Mouse (Mus musculus): ENCODE results near the gene Slc5a10.

The Slc5a10 gene

GRCm38 (mm10) chr11:61720636-61721035, at the start of gene Slc5a10:
Slc5a10 (minus strand) TSS chr11:61720826.
- no peak for DNase-seq (ENCODE audit: extremely low spot score, low spot score)

- peak; percentile 99 for DNase-seq (ENCODE audit: extremely low spot score, low spot score)
Observed at GRCm38 (mm10) chr11:61761584-61762407, 41.2 kb upstream of the Slc5a10 start, which contains the start of gene Prpsap2. Prpsap2 (minus strand) TSS chr11:61762088.

- DNase-seq (ENCODE audit: extremely low spot score, low spot score): no peak
Observed at GRCm38 (mm10) chr11:61760518-61760917, 39.9 kb upstream of the Slc5a10 start.

GRCm38 (mm10) chr11:61757151-61757550, 36.5 kb upstream of the Slc5a10 start:
- no peak for DNase-seq (ENCODE audit: extremely low spot score, low spot score)

GRCm38 (mm10) chr11:61751612-61752011, 31.0 kb upstream of the Slc5a10 start:
- no peak for DNase-seq (ENCODE audit: extremely low spot score, low spot score)

GRCm38 (mm10) chr11:61747161-61747560, 26.5 kb upstream of the Slc5a10 start:
- no peak for DNase-seq (ENCODE audit: extremely low spot score, low spot score)

GRCm38 (mm10) chr11:61745781-61746180, 25.2 kb upstream of the Slc5a10 start:
- no peak for DNase-seq (ENCODE audit: extremely low spot score, low spot score)

GRCm38 (mm10) chr11:61744460-61744859, 23.8 kb upstream of the Slc5a10 start:
- DNase-seq (ENCODE audit: extremely low spot score, low spot score): no peak

- no peak for DNase-seq (ENCODE audit: extremely low spot score, low spot score)
Observed at GRCm38 (mm10) chr11:61743768-61744167, 23.1 kb upstream of the Slc5a10 start.

GRCm38 (mm10) chr11:61740500-61740899, 19.9 kb upstream of the Slc5a10 start:
- DNase-seq (ENCODE audit: extremely low spot score, low spot score): no peak

GRCm38 (mm10) chr11:61737290-61737689, 16.7 kb upstream of the Slc5a10 start:
- no peak for DNase-seq (ENCODE audit: extremely low spot score, low spot score)

- DNase-seq (ENCODE audit: extremely low spot score, low spot score): no peak
Observed at GRCm38 (mm10) chr11:61732672-61733071, 12.0 kb upstream of the Slc5a10 start.

- DNase-seq (ENCODE audit: extremely low spot score, low spot score): no peak
Observed at GRCm38 (mm10) chr11:61728037-61728436, 7.4 kb upstream of the Slc5a10 start.

GRCm38 (mm10) chr11:61722077-61722476, 1.5 kb upstream of the Slc5a10 start:
- no peak for DNase-seq (ENCODE audit: extremely low spot score, low spot score)

- no peak for DNase-seq (ENCODE audit: extremely low spot score, low spot score)
Observed at GRCm38 (mm10) chr11:61719826-61720225, 800 bp downstream of the Slc5a10 start.

- DNase-seq (ENCODE audit: extremely low spot score, low spot score): no peak
Observed at GRCm38 (mm10) chr11:61719387-61719786, 1.2 kb downstream of the Slc5a10 start.

- no peak for DNase-seq (ENCODE audit: extremely low spot score, low spot score)
Observed at GRCm38 (mm10) chr11:61717990-61718389, 2.6 kb downstream of the Slc5a10 start.

GRCm38 (mm10) chr11:61715130-61715529, 5.5 kb downstream of the Slc5a10 start:
- no peak for DNase-seq (ENCODE audit: extremely low spot score, low spot score)

- peak; percentile 63 for DNase-seq (ENCODE audit: extremely low spot score, low spot score)
Observed at GRCm38 (mm10) chr11:61714346-61715117, 6.1 kb downstream of the Slc5a10 start.

- DNase-seq (ENCODE audit: extremely low spot score, low spot score): no peak
Observed at GRCm38 (mm10) chr11:61713157-61713855, 7.3 kb downstream of the Slc5a10 start.

GRCm38 (mm10) chr11:61708928-61709327, 11.7 kb downstream of the Slc5a10 start:
- no peak for DNase-seq (ENCODE audit: extremely low spot score, low spot score)

GRCm38 (mm10) chr11:61706232-61706631, 14.4 kb downstream of the Slc5a10 start:
- DNase-seq (ENCODE audit: extremely low spot score, low spot score): no peak
